Mouse (Mus musculus): ENCODE measurements around the gene Gm12355.

Gene Gm12355

DNA sequence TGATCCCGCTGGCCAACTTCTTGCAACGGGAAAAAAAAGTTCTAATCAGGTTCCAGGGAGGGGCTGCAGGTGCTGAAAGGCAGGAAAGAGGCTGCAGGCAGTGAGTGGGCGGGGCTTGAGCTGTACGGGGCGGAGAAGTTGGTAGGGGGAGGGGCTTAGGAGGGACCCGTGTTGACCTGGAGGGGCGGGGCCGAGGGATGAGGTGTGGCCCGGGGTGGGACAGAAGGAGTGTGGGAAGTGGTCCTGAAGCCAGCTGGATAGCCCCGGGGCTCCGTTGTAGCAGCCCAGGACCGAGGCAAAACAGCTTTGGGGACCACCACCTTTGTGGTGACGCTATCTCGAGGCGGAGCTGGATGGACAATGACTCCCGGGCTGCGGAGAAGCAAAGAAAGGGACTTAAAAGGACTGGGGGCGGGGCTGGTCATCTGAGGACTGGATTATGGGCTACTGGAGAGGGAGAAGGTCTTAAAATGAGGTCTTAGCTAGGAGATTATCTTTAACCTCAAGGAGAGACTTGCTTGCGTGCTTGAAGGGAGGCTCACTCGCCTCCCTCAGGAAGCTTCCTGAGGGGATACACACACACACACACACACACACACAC lies 23.3 kb downstream of the Gm12355 start:
- DNase-seq (ENCODE audit: low spot score): no peak

DNA sequence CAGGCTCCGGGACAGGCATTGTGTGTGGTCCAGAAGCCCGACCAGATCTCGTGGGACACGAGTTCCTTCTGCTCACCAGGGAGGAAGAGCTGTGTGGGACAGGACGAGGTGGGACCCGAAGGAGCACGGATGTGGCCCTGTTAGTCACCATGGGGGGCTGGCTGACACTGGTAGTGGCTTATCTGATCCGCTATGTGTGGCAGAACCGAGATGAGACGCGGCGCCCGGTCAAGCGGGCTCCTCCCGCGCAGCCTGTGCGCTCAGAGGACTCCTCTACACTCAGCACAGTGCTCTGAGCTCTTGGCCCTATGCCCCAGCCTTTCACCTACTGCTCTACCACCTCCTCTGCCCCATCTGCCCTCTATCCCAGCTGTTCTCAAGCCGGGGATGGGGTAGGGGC lies 26.2 kb downstream of the Gm12355 start:
- DNase-seq (ENCODE audit: low spot score): no peak

DNA sequence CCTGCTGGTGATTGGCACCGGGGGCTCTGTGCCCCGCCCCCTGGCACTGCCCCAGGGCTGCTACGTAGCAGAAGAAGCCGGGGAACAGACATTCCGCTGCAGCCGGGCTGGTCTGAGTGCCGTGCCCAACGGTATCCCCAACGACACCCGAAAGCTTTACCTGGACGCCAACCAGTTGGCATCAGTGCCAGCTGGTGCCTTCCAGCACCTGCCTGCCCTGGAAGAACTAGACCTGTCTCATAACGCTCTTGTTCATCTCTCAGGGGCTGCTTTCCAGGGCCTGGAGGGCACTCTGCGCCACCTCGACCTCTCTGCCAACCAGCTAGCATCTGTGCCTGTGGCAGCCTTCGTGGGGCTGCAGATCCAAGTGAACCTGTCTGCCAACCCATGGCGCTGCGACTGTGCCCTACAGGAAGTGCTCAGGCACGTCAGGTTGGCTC lies 26.6 kb downstream of the Gm12355 start:
- no peak for DNase-seq (ENCODE audit: low spot score)

DNA sequence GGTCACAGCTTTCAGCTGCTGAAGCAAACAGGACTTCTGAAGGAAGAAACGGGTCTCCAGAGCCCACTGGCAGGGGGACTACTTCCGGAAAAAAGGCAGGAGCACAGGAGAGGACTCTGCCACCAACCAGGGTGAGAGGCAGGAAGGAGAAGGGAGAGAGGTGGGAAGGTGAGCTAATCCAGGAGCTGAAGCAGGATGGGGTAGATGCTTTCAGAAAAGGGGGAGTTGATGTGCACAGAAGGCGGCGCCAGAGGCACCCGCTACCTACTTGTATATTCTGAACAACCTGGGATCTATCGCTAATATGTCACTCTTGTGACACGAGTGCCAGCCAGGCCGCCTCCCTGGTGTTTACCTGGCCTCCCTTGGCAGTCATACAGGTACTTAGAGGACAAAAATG lies 27.5 kb downstream of the Gm12355 start, which contains the start of gene Lrrc3c:
TSS of gene Lrrc3c (plus strand) at position 301 of the 400 bp plus-strand sequence.
- no peak for DNase-seq (ENCODE audit: low spot score)

DNA sequence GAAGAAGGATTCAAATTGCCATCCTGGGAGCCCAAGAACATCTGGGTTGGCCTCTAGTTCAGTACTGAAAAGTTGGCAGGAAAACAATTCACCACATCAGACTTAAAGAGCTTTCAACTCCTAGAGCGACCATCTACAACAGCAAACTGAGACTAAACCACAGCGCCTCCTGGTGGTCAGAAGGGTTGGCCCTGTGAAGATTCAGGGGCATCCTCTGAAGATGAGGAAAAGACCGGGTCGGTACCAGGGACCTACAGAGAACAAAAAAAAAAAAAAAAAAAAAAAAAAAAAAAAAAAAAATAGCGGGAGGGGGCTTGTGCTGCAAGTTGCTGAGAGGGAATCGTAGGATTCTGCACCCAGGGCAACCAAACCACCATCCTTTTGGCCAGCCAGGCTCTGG lies 28.1 kb downstream of the Gm12355 start:
- peak; percentile 82 for DNase-seq (ENCODE audit: low spot score)

DNA sequence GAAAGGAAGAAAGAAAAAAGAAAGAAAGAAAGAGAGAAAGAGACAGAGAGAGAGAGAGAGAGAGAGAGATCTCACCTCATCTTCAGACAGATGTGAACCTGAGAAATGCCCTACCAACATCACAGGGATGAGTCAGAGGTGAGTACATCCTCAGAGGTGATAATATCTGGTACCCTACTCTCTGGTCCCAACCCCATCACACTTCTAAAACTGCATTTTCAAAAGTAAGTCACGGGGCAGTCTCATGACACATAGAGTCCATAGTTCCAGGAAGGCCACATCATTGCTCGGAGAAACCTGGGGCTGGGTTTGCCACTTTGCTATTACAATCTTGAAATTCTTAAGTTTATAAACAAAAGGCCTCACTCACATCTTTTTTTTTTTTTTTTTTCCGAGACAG lies 29.5 kb downstream of the Gm12355 start:
- no peak for DNase-seq (ENCODE audit: low spot score)

DNA sequence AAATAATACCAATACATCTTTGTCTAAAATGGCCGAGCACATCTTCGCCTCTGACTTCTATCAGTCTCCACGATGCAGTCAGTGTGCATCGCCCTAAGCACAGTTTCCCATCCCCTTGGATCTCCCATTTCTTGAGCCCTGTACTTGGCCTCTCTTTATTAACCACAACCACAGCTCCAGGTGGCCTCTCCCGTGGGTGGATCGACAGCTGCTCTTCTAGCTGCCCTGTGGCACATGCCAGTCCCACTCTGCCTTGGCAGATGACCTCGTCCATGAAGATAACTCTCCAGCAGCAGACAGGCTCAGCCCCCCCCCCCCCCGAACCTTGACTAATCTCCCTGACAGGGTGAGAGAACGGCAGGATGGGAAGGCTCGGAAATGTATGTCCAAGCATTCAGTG lies 30.0 kb downstream of the Gm12355 start:
- DNase-seq (ENCODE audit: low spot score): no peak

DNA sequence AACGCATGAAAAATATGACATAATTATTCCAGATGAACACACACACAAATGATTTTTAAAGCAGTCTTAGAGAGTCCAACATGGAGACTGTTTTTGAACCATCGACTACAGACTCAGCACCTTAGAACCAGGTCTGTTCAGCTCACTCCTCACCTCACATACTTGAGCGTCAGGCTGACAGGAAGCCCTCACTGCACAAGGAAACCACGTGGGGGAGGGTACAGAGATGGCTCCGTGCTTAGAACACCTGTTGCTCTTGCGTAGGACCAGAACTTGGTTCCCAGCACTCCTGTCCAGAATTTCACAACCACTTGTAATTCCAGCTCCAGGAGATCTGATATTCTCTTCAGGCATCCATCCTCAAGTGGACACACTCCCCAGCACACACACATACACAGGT lies 30.4 kb downstream of the Gm12355 start:
- no peak for DNase-seq (ENCODE audit: low spot score)

DNA sequence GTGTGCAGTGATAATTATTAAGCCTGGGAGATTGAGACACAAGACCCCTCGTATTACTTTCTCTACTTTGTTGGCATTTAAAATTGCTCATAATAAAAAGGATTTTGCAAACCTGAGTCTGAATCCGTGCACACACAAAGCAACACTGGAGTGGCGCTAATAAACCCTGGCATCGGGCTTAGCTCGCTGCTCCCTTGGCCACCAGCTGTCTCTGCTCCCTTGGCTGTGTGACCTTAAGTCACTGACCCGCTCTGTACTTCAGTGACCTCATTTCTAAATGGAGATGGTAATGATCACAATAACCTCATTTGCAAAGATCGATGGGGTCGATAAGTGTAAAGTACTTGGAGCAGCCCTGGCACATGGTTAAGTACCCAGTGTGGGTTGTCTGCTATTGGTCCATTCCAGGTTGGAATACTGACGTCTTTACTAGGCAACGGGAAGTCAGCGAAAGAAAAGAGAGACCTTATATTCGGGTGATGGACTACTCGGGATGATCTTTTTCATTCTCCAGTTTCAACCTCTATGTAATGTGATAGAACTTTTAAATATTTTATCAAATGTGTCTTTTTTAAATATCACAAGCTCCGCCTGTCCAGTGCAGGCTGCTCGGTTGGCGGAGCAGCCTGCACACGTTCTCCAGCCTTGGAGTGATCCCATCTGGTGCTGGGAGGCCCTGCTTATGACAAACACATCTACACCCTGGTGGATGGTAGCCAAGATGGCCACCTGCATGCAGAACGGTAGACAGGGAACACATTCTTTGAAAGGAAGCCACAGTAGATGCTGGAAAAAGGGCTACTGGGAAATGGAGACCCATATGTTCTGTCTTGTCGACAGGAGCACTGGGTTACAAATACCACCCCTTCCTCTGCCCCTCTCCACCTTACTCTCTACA lies 34.7 kb downstream of the Gm12355 start:
- no peak for DNase-seq (ENCODE audit: low spot score)

DNA sequence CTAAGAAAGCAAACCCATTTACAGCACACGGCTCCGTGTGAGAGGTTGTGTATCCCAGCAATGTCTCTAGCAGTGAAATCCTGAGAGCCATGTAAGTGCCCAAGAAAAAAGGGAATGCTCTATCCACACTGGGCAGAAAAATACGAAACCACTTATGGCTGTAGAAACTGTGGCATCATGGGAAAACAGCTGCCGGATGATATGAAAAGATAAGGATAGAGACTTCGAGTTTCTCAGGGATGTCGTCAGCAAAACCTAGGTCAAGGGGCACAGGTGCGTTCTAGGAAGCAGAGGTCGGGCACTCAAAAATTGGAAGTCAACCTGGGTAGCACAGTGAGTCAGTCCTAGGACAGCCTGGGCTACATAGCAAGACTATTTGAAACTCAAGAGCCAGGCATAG lies 36.2 kb downstream of the Gm12355 start:
- no peak for DNase-seq (ENCODE audit: low spot score)

DNA sequence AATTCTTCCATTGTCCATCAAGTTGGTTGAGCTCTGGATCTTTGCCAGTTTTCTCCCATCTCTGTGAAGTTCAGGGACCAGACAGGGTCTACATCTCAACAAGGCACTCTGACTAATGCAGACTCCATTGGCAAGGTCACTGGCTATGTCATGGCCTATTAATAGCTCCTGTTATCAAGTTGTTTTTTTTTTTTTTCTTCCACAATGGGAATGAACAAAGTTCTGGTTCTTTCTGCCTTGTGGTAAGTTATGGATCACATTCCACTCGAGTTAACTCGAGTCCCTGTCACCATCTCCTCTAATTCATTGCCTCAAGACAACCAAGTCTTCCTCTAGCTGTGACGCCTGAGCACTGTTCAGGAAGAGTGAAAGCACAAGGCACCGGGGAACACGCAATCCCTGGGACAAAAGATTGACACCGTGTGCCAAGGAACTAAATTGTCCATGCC lies 36.6 kb downstream of the Gm12355 start:
- DNase-seq (ENCODE audit: low spot score): peak; percentile 61

DNA sequence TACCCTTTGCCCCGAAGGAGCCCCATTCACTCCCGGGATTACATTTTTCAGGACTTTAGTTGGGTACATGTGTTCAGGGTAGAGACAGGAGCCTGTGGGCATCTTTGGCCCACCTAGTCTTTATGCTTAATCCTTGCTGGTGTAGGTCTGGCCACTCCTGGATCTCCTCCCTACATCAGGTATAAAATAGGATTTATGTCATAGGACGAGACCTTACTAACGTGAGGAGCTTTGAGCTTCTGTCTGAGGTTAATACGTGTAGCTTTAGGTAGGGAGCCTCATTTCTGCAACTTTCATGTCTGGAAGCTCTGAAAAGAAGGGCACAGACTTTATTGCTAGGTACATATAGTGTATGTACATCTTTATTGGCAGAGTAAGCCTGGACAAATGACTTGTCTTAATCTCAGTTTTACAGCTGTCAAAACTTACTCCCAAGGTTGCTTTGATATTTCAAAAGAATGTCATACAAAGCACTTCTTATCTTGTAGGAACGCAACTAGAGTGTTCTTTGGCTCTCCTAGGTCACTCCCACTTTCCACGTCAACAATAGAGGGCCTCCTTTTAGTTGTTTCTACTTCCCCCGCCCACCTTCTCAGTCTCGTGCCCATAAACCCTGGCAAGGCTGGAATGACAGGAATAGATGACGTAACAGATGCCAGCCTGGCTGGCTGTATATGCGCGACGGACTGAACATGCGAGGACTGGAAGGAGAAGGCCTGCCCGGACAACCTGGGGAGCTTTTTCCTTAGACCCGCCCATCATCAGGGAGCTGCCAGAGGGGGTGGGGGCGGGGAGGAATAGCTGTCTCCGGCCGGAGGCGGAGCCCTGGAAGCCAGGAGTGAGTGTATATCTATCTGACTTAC lies 37.5 kb downstream of the Gm12355 start:
- DNase-seq (ENCODE audit: low spot score): peak; percentile 84

DNA sequence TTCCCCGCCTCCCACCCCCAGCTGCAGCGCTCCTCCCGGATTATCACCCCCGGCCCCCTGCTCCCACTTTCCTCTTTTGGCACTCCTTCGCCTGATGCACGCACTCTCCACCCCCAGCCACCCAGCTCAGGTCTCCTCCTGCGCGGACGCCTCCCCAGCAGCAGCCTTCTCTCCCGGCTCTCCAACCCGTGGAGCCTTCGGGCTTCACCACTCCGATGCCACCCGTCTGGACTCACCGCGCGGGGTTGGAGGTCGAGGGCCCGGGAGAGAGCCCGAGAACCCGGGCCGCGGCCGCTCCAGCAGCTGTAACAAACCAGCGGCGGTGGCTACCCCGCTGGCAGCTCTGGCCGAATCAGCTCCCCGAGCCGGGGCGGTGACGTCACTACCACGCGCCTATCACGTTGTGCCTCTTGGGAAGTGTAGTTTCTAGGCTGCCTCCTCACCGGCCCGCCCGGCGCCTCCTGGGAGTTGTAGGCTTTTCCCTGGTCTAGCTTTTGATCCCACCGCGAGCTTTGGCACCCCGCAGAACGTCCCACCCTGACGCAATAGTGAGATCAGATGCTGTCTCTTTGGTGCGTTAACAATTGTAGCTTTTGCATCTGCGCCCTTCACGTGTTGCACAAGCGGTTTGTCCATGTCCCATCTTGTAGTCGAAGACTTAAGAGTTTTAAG lies 38.4 kb downstream of the Gm12355 start, which contains the start of gene Ormdl3:
TSS of gene Ormdl3 (minus strand) at position 477 of the 672 bp plus-strand sequence.
- DNase-seq (ENCODE audit: low spot score): peak; percentile 98

DNA sequence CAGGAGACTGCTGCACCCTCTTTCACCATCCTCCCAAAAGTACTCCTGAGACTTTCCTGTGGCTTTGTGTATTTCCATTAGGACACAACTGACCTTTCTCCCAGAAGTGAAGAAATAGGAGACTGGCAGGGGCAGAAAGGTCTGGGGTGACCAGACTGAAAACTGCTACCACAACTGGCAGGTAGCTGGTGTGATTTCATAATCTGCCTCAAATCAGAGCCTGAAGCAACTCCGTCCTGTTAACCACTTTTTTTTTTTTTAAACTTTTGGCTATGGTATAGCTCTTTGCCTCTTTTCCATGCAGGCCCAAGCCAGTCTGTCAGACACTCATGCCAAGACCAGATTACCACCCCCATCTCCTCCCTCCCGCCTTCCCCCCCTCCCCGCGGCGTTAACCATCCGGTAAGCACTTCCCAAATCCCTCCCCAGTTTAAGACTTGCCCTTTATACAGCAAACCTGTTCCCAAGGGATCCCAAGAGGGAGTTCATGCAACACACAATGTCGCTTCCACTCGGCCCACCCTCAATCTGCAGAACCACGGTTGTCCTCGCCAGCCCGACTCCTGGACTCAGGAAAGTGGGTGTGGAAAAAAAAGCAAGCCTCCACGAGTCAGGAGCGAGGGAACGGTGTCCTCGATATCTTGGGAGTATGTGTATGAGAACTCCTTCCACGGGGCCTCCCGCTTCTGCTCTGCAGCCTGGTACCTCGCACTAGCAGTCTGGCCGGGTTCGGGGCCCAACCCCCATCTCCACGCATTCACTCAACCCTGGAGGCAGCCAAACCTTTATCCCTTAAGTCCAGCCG lies 39.2 kb downstream of the Gm12355 start:
- peak; percentile 91 for DNase-seq (ENCODE audit: low spot score)

DNA sequence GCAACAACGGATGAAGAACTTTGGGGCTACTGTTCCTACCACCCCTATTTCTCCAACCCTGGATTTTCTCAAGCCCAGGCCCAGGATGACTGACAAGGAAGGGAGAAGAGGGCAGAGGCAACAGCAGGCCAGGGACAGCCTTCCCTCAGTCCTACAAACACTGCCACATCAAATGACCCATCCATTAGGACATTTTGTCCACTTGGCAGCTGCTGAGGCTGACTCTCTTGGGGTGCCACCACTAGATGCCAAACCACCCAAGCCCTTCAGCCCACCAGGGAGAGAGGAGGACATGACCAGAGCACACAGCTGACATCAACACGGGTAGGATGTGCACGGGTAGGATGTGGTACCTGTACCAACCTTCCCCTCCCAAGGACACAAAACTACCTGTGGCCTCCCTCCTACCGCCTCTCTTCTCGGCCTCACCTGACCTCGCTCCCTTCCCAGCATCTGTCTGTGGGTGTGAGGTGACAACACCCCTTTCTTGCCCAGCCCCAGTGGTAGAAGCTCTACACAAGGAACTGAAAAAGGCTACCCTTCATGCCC lies 40.8 kb downstream of the Gm12355 start:
- peak; percentile 51 for DNase-seq (ENCODE audit: low spot score)

DNA sequence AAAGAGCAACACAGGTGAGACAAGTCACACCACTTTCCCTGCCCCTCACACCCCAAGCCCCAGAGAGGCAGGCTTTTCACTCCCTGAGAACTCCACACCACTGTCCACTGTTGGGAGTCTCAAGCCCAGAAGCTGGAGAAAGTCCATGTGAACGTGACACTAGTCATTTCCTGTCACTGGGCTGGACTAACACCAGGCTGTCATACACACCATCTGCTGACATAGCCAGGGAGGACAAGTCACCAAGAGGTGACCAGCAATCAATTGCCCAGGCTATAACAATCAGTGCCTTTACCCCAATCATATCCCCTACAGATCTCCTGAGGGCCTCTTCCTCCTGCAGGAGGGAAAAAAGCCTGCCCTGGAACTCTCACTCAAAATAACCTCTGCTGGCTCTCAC lies 41.3 kb downstream of the Gm12355 start:
- DNase-seq (ENCODE audit: low spot score): peak; percentile 41

DNA sequence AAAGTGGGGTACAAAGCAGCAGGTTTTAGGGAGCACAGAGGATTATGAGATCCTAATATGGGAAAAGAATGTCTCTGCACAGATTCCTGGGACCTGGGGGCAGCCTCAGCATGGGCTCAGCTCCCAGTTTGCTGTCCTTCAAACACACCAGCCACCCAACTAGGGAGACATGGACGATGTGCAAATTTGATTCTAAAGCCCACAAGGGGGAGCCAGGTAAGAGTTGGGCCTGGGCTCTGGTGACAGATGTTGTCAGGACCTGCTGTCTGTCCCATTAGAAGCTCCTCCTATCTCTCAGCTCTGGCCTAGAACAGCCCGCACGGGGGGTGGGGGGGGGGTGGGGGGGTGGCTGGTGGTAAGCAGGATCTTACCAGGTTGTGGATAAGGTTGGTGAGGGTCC lies 41.9 kb downstream of the Gm12355 start:
- no peak for DNase-seq (ENCODE audit: low spot score)

DNA sequence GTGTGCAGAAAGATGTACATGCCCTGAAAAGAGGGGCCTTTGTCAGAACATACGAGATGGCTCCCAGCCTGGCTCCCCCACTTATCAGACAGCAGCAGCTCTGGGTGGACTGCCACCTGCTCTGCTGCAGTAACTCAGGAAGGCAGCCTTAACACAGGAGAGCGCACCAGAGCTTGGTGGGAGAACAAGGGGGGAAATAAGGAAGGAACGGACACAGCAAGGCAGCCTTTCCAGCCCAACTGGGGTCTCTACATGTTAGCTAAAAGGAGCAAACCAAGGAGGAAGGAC lies 42.3 kb downstream of the Gm12355 start:
- DNase-seq (ENCODE audit: low spot score): no peak

DNA sequence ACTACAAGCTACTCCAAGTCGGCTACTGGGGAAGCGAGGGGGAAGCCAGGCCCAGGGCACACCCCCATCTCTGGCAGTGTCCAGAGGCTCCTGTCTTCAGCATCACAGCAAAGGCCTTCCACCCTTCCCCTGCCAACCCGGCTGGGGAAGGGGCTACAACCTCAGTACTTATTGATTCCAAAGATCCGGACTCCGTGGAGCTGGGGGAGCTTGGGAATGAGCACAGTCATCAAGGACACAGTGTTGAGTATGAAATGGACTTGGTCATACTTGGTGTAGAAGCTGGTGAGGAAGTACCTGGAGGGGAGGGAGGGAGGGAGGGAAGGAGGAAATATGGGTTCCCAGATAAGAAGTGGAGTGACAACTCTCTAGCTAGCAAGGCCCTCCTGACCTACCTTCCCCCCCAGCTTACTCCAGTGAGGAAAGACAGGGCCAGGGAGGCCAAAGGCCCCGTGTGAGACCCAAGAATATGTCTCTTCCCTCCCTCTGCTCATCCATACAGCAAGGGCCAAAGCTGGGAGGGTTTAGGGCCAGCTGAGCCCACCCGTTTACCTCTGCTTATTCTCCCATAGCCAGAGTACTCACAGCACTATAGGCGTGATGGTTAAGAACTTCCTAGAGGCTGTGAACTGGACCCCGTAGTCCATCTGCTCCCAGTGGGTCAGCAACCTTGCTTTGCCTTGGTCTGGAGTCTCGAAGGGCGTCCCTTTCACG lies 42.8 kb downstream of the Gm12355 start:
- no peak for DNase-seq (ENCODE audit: low spot score)

DNA sequence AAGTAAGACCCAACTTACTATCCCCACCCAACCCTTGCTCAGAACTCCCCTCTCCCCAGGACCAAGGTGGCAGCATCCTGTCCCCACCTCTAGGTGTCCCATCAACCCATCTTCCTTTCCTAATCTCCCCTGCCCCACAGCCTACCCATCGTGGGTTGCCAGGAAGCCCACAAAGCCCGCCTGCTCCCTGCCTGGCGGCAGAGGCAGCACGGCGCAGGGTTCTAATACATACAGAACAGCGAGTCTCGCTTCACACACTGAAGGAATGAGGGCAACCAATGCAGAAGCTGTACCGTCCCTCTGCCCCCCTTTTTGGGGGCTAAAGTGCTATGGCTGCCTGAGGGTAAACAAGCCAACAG lies 43.5 kb downstream of the Gm12355 start:
- DNase-seq (ENCODE audit: low spot score): no peak

All from adipocyte (in vitro differentiated cells).